In genomic region chr4:134250116-134250929, GRCm38 (mm10) we compare ENCODE assay signal across 8 mouse cellular contexts. TPM values are rescaled to one million over a fixed set of nuclear protein-coding genes. Genes with fewer than 3 reads are reported as not detected.
DNase-seq lines count a peak whose midpoint lies in the region; ATAC-seq and TF ChIP-seq lines count a peak whose summit lies in the region.

No protein-coding gene starts in this region.

- no peak overlapping the region for H3K9ac ChIP-seq in heart, adult 2 months (ENCODE audit: low read depth, low read length)
- H3K9ac ChIP-seq in ES-Bruce4 (ENCODE audit: low read depth, poor library complexity, severe bottlenecking) = peak overlapping the region; percentile 67
- H3K9ac ChIP-seq in heart, postnatal 0 days (replicated peaks; ENCODE audit: low read depth, low read length) = no peak overlapping the region

- WGBS in heart, adult 2 months = 28% methylated on average over 27 of the region's 27 CpGs
- 19% methylated on average over 27 of the region's 27 CpGs for WGBS in heart, postnatal 0 days
- WGBS in midbrain, embryonic 10.5 days = 5% methylated on average over 27 of the region's 27 CpGs

- no peak for TF ChIP-seq EP300 in heart, adult 2 months (IDR thresholded peaks at IDR 0.05; ENCODE audit: insufficient read depth, low read depth, low read length)
- no peak for TF ChIP-seq EP300 in ES-Bruce4 (IDR thresholded peaks at IDR 0.05; ENCODE audit: insufficient read depth, low read depth, low read length)
- no peak for TF ChIP-seq EP300 in heart, postnatal 0 days (IDR thresholded peaks at IDR 0.05; ENCODE audit: low read depth)

- no peak for TF ChIP-seq POLR2A in heart, adult 2 months (IDR thresholded peaks at IDR 0.05; ENCODE audit: insufficient read depth, low read depth, low read length)
- no peak for TF ChIP-seq POLR2A in ES-Bruce4 (IDR thresholded peaks at IDR 0.05; ENCODE audit: insufficient read depth, low read length)

- no peaks in the 10 kb centered on the region for H3K9me3 ChIP-seq in ES-Bruce4 (replicated peaks; ENCODE audit: control insufficient read depth, insufficient read depth, low read length, poor library complexity, severe bottlenecking)
- no peaks in the 10 kb centered on the region for H3K9me3 ChIP-seq in heart, postnatal 0 days (replicated peaks; ENCODE audit: control insufficient read depth, low read length)
- H3K9me3 ChIP-seq in midbrain, embryonic 10.5 days (replicated peaks) = no peaks in the 10 kb centered on the region

- no peaks in the 10 kb centered on the region for H3K36me3 ChIP-seq in heart, adult 2 months (ENCODE audit: control insufficient read depth, insufficient read depth, low read length)
- no peaks in the 10 kb centered on the region for H3K36me3 ChIP-seq in ES-Bruce4 (ENCODE audit: control insufficient read depth, insufficient read depth, low read length, poor library complexity, severe bottlenecking)
- no peaks in the 10 kb centered on the region for H3K36me3 ChIP-seq in heart, postnatal 0 days (replicated peaks; ENCODE audit: control insufficient read depth, insufficient read depth, low read length)
- H3K36me3 ChIP-seq in midbrain, embryonic 10.5 days = no peaks in the 10 kb centered on the region

- H3K27ac ChIP-seq in heart, adult 2 months = peak overlapping the region; percentile 92; the same call in 1 of the 2 replicates
- H3K27ac ChIP-seq in ES-Bruce4 (ENCODE audit: insufficient read depth, low read length) = no peak overlapping the region
- H3K27ac ChIP-seq in heart, postnatal 0 days (ENCODE audit: low read depth) = no peak overlapping the region
- peak overlapping the region; percentile 46; the same call in 1 of the 2 replicates for H3K27ac ChIP-seq in midbrain, embryonic 10.5 days (replicated peaks)

- intact Hi-C loops in heart, adult 2 months (cut with DNase I) = loop anchor here (1.0 kb wide), 1 partner anchor 37 kb away; the partner anchor contains the start of gene Pdik1l

- no peak for DNase-seq in heart, adult 2 months
- DNase-seq in heart, adult 11 months = no peak
- no peak for DNase-seq in heart, postnatal 0 days (ENCODE audit: low spot score)
- peak; percentile 43 for DNase-seq in midbrain, embryonic 10.5 days (ENCODE audit: low spot score)
- no peak for DNase-seq in spleen, postnatal 36 days (ENCODE audit: low spot score in 2 of 2)
- DNase-seq in left cerebral cortex, adult 8-10 months (ENCODE audit: low spot score in 2 of 2) = no peak
- no peak for DNase-seq in ovary, postnatal 14 days (ENCODE audit: low spot score)

- H3K4me2 ChIP-seq in heart, postnatal 0 days (ENCODE audit: low read depth, low read length) = peak overlapping the region; percentile 79

- H3K79me2 ChIP-seq in heart, adult 2 months (replicated peaks; ENCODE audit: control insufficient read depth, insufficient read depth, low read length) = no peaks in the 10 kb centered on the region

- no peak for ATAC-seq in heart, postnatal 0 days (ENCODE audit: insufficient read depth, low read depth)

- H3K27me3 ChIP-seq in heart, adult 2 months (ENCODE audit: control insufficient read depth, insufficient read depth, low read length) = no peaks in the 10 kb centered on the region
- peaks cover 9% of the 10 kb centered on the region for H3K27me3 ChIP-seq in ES-Bruce4 (ENCODE audit: control insufficient read depth, insufficient read depth, low read length, poor library complexity, severe bottlenecking)
- H3K27me3 ChIP-seq in heart, postnatal 0 days (ENCODE audit: control insufficient read depth, insufficient read depth, low read length) = peaks cover 48% of the 10 kb centered on the region
- peaks cover 93% of the 10 kb centered on the region for H3K27me3 ChIP-seq in midbrain, embryonic 10.5 days (ENCODE audit: low read depth, poor library complexity, severe bottlenecking)

- peak overlapping the region; percentile 56 for H3K4me3 ChIP-seq in heart, adult 2 months
- peak overlapping the region; percentile 56 for H3K4me3 ChIP-seq in ES-Bruce4 (ENCODE audit: low read depth, low read length)
- H3K4me3 ChIP-seq in heart, postnatal 0 days (ENCODE audit: low read depth, low read length) = peak overlapping the region; percentile 38
- H3K4me3 ChIP-seq in midbrain, embryonic 10.5 days = peak overlapping the region; percentile 61

- no peaks in the 10 kb centered on the region; the same call in 1 of the 2 replicates for H3K4me1 ChIP-seq in heart, adult 2 months (ENCODE audit: control insufficient read depth, insufficient read depth, low read length)
- H3K4me1 ChIP-seq in ES-Bruce4 (ENCODE audit: control insufficient read depth, insufficient read depth, low read length) = peaks cover 5% of the 10 kb centered on the region
- H3K4me1 ChIP-seq in heart, postnatal 0 days (ENCODE audit: control insufficient read depth, insufficient read depth) = peaks cover 18% of the 10 kb centered on the region; the same call in 1 of the 2 replicates
- H3K4me1 ChIP-seq in midbrain, embryonic 10.5 days = peaks cover 89% of the 10 kb centered on the region

- TF ChIP-seq CTCF in heart, adult 2 months (IDR thresholded peaks at IDR 0.05) = no peak
- no peak for TF ChIP-seq CTCF in ES-Bruce4 (IDR thresholded peaks at IDR 0.05; ENCODE audit: low read depth, low read length)
- no peak for TF ChIP-seq CTCF in heart, postnatal 0 days (IDR thresholded peaks at IDR 0.05; ENCODE audit: low read depth)

RNA-seq across cellular contexts. Expression of gene Grrp1, which starts 3.6 kb away (rescaled TPM):
- 1 to 10 TPM; 5.2 to 5.7 TPM for total RNA-seq in heart, adult 2 months (2021)
- polyA plus RNA-seq in heart, adult 2 months (2012; rRNA removed) = 10.0 and 11.0 TPM in 2 replicates
- polyA plus RNA-seq in ES-Bruce4 (2011; ENCODE audit: insufficient read depth, insufficient read length, low read depth, missing spikeins) = 0.55 TPM in 1 of 2 replicates, not detected in the other
- 18.4 and 26.1 TPM in 2 replicates for total RNA-seq in heart, postnatal 0 days (2014; rRNA removed; ENCODE audit: low replicate concordance)
- polyA plus RNA-seq in heart, postnatal 0 days (2015; fragmentation: Nextera tagmentation; extraction: Ambion mirVana) = 6.0 and 6.5 TPM in 2 replicates
- 5.7 and 9.5 TPM in 2 replicates for polyA plus RNA-seq in midbrain, embryonic 10.5 days (2016; fragmentation: Nextera tagmentation; extraction: Ambion mirVana)
- total RNA-seq in left cerebral cortex, adult 8-10 months (2022) = 1 to 10 TPM; 2.6 to 4.3 (median 3.5) TPM

RNA-seq across cellular contexts. Expression of gene Gm30191, which starts 3.6 kb away (rescaled TPM):
- not detected for total RNA-seq in heart, adult 2 months (2021)
- not detected in 2 replicates for polyA plus RNA-seq in heart, adult 2 months (2012; rRNA removed)
- not detected in 2 replicates for polyA plus RNA-seq in ES-Bruce4 (2011; ENCODE audit: insufficient read depth, insufficient read length, low read depth, missing spikeins)
- total RNA-seq in heart, postnatal 0 days (2014; rRNA removed; ENCODE audit: low replicate concordance) = not detected in 2 replicates
- not detected in 2 replicates for polyA plus RNA-seq in heart, postnatal 0 days (2015; fragmentation: Nextera tagmentation; extraction: Ambion mirVana)
- polyA plus RNA-seq in midbrain, embryonic 10.5 days (2016; fragmentation: Nextera tagmentation; extraction: Ambion mirVana) = 0.20 TPM in 1 of 2 replicates, not detected in the other
- total RNA-seq in left cerebral cortex, adult 8-10 months (2022) = not detected

RNA-seq across cellular contexts. Expression of gene Zfp593, which starts 4.9 kb away (rescaled TPM):
- 1 to 10 TPM; 3.3 to 4.3 TPM for total RNA-seq in heart, adult 2 months (2021)
- 2.8 and 2.9 TPM in 2 replicates for polyA plus RNA-seq in heart, adult 2 months (2012; rRNA removed)
- polyA plus RNA-seq in ES-Bruce4 (2011; ENCODE audit: insufficient read depth, insufficient read length, low read depth, missing spikeins) = 16.8 and 17.2 TPM in 2 replicates
- 4.0 and 4.2 TPM in 2 replicates for total RNA-seq in heart, postnatal 0 days (2014; rRNA removed; ENCODE audit: low replicate concordance)
- polyA plus RNA-seq in heart, postnatal 0 days (2015; fragmentation: Nextera tagmentation; extraction: Ambion mirVana) = 5.4 and 6.0 TPM in 2 replicates
- polyA plus RNA-seq in midbrain, embryonic 10.5 days (2016; fragmentation: Nextera tagmentation; extraction: Ambion mirVana) = 19.4 and 22.9 TPM in 2 replicates
- 10 to 100 TPM; 10.9 to 12.1 (median 11.3) TPM for total RNA-seq in left cerebral cortex, adult 8-10 months (2022)

RNA-seq across cellular contexts. Expression of gene E130218I03Rik, which starts 6.9 kb away (rescaled TPM):
- total RNA-seq in heart, adult 2 months (2021) = not detected
- polyA plus RNA-seq in heart, adult 2 months (2012; rRNA removed) = not detected in 2 replicates
- not detected in 2 replicates for polyA plus RNA-seq in ES-Bruce4 (2011; ENCODE audit: insufficient read depth, insufficient read length, low read depth, missing spikeins)
- not detected in 2 replicates for total RNA-seq in heart, postnatal 0 days (2014; rRNA removed; ENCODE audit: low replicate concordance)
- polyA plus RNA-seq in heart, postnatal 0 days (2015; fragmentation: Nextera tagmentation; extraction: Ambion mirVana) = 0.16 and 0.20 TPM in 2 replicates
- 0.25 and 1.0 TPM in 2 replicates for polyA plus RNA-seq in midbrain, embryonic 10.5 days (2016; fragmentation: Nextera tagmentation; extraction: Ambion mirVana)
- total RNA-seq in left cerebral cortex, adult 8-10 months (2022) = not detected

RNA-seq across cellular contexts. Expression of gene Cnksr1, which starts 12.1 kb away (rescaled TPM):
- 1 to 10 TPM; 4.1 to 6.7 TPM for total RNA-seq in heart, adult 2 months (2021)
- 3.3 and 4.4 TPM in 2 replicates for polyA plus RNA-seq in heart, adult 2 months (2012; rRNA removed)
- polyA plus RNA-seq in ES-Bruce4 (2011; ENCODE audit: insufficient read depth, insufficient read length, low read depth, missing spikeins) = 10.4 and 10.8 TPM in 2 replicates
- 0.69 and 5.1 TPM in 2 replicates for total RNA-seq in heart, postnatal 0 days (2014; rRNA removed; ENCODE audit: low replicate concordance)
- 0.66 and 0.77 TPM in 2 replicates for polyA plus RNA-seq in heart, postnatal 0 days (2015; fragmentation: Nextera tagmentation; extraction: Ambion mirVana)
- 0.22 and 0.35 TPM in 2 replicates for polyA plus RNA-seq in midbrain, embryonic 10.5 days (2016; fragmentation: Nextera tagmentation; extraction: Ambion mirVana)
- total RNA-seq in left cerebral cortex, adult 8-10 months (2022) = under 1 TPM in 3 of 4 experiments, not detected in 1; 0.36 to 0.74 (median 0.57) TPM

Comparison
In these comparisons a context has a peak if more than half of its experiments do, and no peak if none do; other contexts are left out.
1. H3K27ac ChIP-seq: peak in heart, adult 2 months (single experiment) and midbrain, embryonic 10.5 days (single experiment); none in ES-Bruce4 (single experiment) and heart, postnatal 0 days (single experiment).
2. Peak in every context shown above with its lines, with median percentiles within 50 percentile points of each other: H3K4me3 ChIP-seq.